Mouse (Mus musculus): Measurements from ENCODE around the gene Itpr1.

- no peak for TF ChIP-seq CTCF (conservative IDR thresholded peaks at IDR 0.05; ENCODE audit: insufficient read depth, insufficient read length, low read depth, low read length)
- TF ChIP-seq POLR2A (IDR thresholded peaks at IDR 0.05; ENCODE audit: low read depth, low read length): no peak
These were observed 232.1 kb downstream of the Itpr1 start for GRCm38 (mm10) chr6:108445006-108445405.
